Mouse (Mus musculus) midbrain, embryonic 14.5 days (tissue): ENCODE data around the gene Lrrtm4. TPM values are rescaled to one million over a fixed set of nuclear protein-coding genes. Genes with fewer than 3 reads are reported as not detected.

ENCODE experiments used
- ATAC-seq: fragments of 200-750 bp; cut with Nextera tagmentation; 2 replicates; pipeline ENCODE4 v1.8.0; 2017; ENCODE audit warnings: moderate number of reproducible peaks, moderate library complexity; ENCODE audit not compliant: low FRiP score, low TSS enrichment
- DNase-seq: peaks from one replicate; pipeline ENCODE4 v3.0.0-alpha.2; 2015
- H3K27ac ChIP-seq: fragments of 300-500 bp; sonication (generic); replicated peaks from 2 replicates; pipeline ENCODE4 v1.5.1; 2014; ENCODE audit warnings: mild to moderate bottlenecking, low read depth, low read length, moderate library complexity
- H3K27me3 ChIP-seq: fragments of 300-500 bp; sonication (generic); 2 replicates; pipeline ENCODE4 v1.6.1; 2014; ENCODE audit warnings: low read length, control low read depth, mixed read lengths; ENCODE audit not compliant: control insufficient read depth, insufficient read depth
- H3K36me3 ChIP-seq: fragments of 300-500 bp; sonication (generic); 2 replicates; pipeline ENCODE4 v1.6.1; 2014; ENCODE audit warnings: low read length, control low read depth; ENCODE audit not compliant: control insufficient read depth, insufficient read depth
- H3K4me1 ChIP-seq: fragments of 300-500 bp; sonication (generic); 2 replicates; pipeline ENCODE4 v1.6.1; 2014; ENCODE audit warnings: mild to moderate bottlenecking, antibody characterized with exemption, low read length, control low read depth; ENCODE audit not compliant: control insufficient read depth, insufficient read depth
- H3K4me2 ChIP-seq: fragments of 300-500 bp; sonication (generic); 2 replicates; pipeline ENCODE4 v1.6.1; 2014; ENCODE audit warnings: mild to moderate bottlenecking, low read length, moderate library complexity
- H3K4me3 ChIP-seq: fragments of 300-500 bp; sonication (generic); replicated peaks from 2 replicates; pipeline ENCODE4 v1.5.1; 2014; ENCODE audit warnings: low read depth, low read length
- H3K9ac ChIP-seq: fragments of 300-500 bp; sonication (generic); replicated peaks from 2 replicates; pipeline ENCODE4 v1.6.1; 2014; ENCODE audit warnings: mild to moderate bottlenecking, low read length, moderate library complexity
- H3K9me3 ChIP-seq: fragments of 300-500 bp; sonication (generic); 2 replicates; pipeline ENCODE4 v1.6.1; 2016; ENCODE audit warnings: low read length, control low read depth, mixed read lengths; ENCODE audit not compliant: control insufficient read depth
- WGBS: fragments of 180-500 bp; shearing (Covaris S2); extraction: QIAGEN DNeasy Blood & Tissue Kit; methylation state at CpG from one replicate; pipeline ENCODE4 v1.1.7; 2014; 5-methylcytosine and 5-hydroxymethylcytosine counted together
- polyA plus RNA-seq: library from polyadenylated mRNA; unstranded; fragments of >200 nt; fragmentation: Nextera tagmentation; extraction: Ambion mirVana; gene quantifications from 2 replicates; pipeline ENCODE4 v1.2.1, GENCODE M21; 2014

Gene Lrrtm4
- polyA plus RNA-seq, 1 experiment from 2014 or later, result 16.5 TPM

DNA sequence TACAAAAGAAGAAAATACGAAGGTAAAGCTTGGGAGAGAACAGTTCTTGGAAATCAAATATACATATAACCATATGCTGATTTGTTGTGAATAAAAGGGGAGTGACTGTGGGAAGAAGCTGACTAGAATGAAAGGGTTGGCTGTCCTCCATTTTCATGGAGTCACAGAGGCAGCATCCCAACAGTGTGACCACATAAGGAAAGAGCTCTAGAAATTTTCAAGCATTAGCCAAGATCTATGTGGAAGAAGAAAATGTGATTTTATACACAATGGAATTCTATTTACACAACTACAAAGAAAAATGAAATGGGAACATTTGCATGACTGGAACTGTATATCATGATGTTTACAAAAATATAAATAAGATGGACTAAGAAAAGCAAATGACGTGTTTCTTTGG is 821.1 kb downstream of the Lrrtm4 start:
- no peak overlapping the region for H3K4me2 ChIP-seq
- no peak overlapping the region for H3K9ac ChIP-seq
- H3K4me3 ChIP-seq, result no peak overlapping the region
- DNase-seq (no peak), ATAC-seq (no peak)
- H3K36me3 ChIP-seq, result no peaks in the 10 kb centered on the region
- WGBS, result 92% methylated on average over 2 of the region's 2 CpGs
- H3K9me3 ChIP-seq, result no peaks in the 10 kb centered on the region
- H3K4me1 ChIP-seq, result no peaks in the 10 kb centered on the region
- no peak overlapping the region for H3K27ac ChIP-seq
- H3K27me3 ChIP-seq, result no peaks in the 10 kb centered on the region

GRCm38 (mm10) chr6:80845294-80845693 is 826.6 kb downstream of the Lrrtm4 start:
- H3K36me3 ChIP-seq, result no peaks in the 10 kb centered on the region
- H3K27me3 ChIP-seq, result no peaks in the 10 kb centered on the region
- H3K27ac ChIP-seq, result no peak overlapping the region
- no peaks in the 10 kb centered on the region for H3K4me1 ChIP-seq
- 78% methylated on average over 6 of the region's 6 CpGs for WGBS
- ATAC-seq (no peak), DNase-seq (no peak)
- H3K4me3 ChIP-seq, result no peak overlapping the region
- no peak overlapping the region for H3K9ac ChIP-seq
- no peaks in the 10 kb centered on the region for H3K9me3 ChIP-seq
- no peak overlapping the region for H3K4me2 ChIP-seq

- Histone ChIP-seq H3K9me3 (no peaks in the 10 kb centered on the region), H3K4me1 (no peaks in the 10 kb centered on the region), H3K9ac (no peak overlapping the region), H3K4me2 (peak overlapping the region; percentile 34), H3K27ac (0 out of 2 replicates have a peak overlapping the region, but pooled peaks have one; percentile 20), H3K36me3 (no peaks in the 10 kb centered on the region), H3K4me3 (0 out of 2 replicates have a peak overlapping the region, but pooled peaks have one; percentile 12), H3K27me3 (no peaks in the 10 kb centered on the region)
- DNase-seq (peak; percentile 43), ATAC-seq (peak; percentile 60; the same call in 1 of the 2 replicates)
- 55% methylated on average over 13 of the region's 13 CpGs for WGBS
These were observed 838.4 kb downstream of the Lrrtm4 start for GRCm38 (mm10) chr6:80856910-80857543.

Other genes starting within 250 kb of the Lrrtm4 start
- gene Gm20594, start 201.0 kb upstream of the Lrrtm4 start, polyA plus RNA-seq, result not detected in 2 replicates